Mouse (Mus musculus): ENCODE results near the gene Nup107. TPM values are rescaled to one million over a fixed set of nuclear protein-coding genes. Genes with fewer than 3 reads are reported as not detected.

Gene Nup107
- total and polyA plus RNA-seq, 3 experiments: 47.7 to 97.0 (median 82.0) TPM

DNA sequence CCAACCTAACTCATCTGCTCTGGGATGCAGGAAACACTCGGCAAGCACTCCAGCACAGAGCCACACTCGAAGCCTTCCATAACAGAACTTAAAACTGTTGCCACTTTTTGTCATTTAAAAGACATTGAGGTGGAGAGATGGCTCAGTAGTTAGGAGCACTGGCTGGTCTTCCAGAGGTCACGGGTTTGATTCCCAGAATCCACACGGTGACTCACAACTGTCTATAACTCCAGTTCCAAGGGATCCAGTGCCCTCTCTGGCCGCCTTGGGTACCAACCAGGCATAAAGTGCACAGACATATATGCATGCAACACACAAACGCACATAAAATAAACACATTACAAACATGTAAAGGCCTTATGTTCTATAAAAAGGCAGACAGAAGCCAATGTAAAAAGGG is 31.0 kb downstream of the Nup107 start:
- no peaks in the 10 kb centered on the region for H3K9me3 ChIP-seq (replicated peaks; ENCODE audit: low read length)
- in situ Hi-C loops (cut with MboI; ENCODE audit: low pct_ligation_motif_present, low pct_unique_long_range_greater_than_20kb, low sequenced_read_pairs) (no loop called here), dilution Hi-C loops (cut with MboI; ENCODE audit: extremely low pct_ligation_motif_present, extremely low pct_unique_long_range_greater_than_20kb, low sequenced_read_pairs) (no loop called here)
- H3K36me3 ChIP-seq (replicated peaks in 1 of 2; ENCODE audit: control insufficient read depth in 1 of 2, insufficient read depth in 1 of 2, low read length in 1 of 2): peaks cover 76 to 92% of the 10 kb centered on the region in 2 experiments
- H3K9ac ChIP-seq (ENCODE audit: insufficient read depth, low read depth): no peak overlapping the region
- no peaks in the 10 kb centered on the region for H3K4me1 ChIP-seq (ENCODE audit: control insufficient read depth in 1 of 2, insufficient read depth in 2 of 2)
- no peak overlapping the region for H3K27ac ChIP-seq (ENCODE audit: insufficient read depth, low read depth)
- H3K79me2 ChIP-seq (replicated peaks; ENCODE audit: control insufficient read depth, extremely low read depth, insufficient read depth, poor library complexity, severe bottlenecking): no peaks in the 10 kb centered on the region
- H3K4me2 ChIP-seq (ENCODE audit: insufficient read depth, low read depth, poor library complexity, severe bottlenecking): no peak overlapping the region
- TF ChIP-seq ZC3H11A (IDR thresholded peaks at IDR 0.05; ENCODE audit: low read depth, low read length) (no peak), NELFE (IDR thresholded peaks at IDR 0.05; ENCODE audit: low read depth, low read length) (no peak), SMC3 (IDR thresholded peaks at IDR 0.05; ENCODE audit: low read depth, low read length) (no peak), E2F4 (IDR thresholded peaks at IDR 0.05; ENCODE audit: insufficient replicate concordance, low read depth, low read length) (no peak)
- H3K4me3 ChIP-seq (replicated peaks in 1 of 3; ENCODE audit: low read depth in 2 of 3, low read length in 2 of 3, poor library complexity in 1 of 3): no peak overlapping the region
- no peaks in the 10 kb centered on the region for H3K27me3 ChIP-seq (replicated peaks)
- DNase-seq (ENCODE audit: extremely low read depth): no peak

DNA sequence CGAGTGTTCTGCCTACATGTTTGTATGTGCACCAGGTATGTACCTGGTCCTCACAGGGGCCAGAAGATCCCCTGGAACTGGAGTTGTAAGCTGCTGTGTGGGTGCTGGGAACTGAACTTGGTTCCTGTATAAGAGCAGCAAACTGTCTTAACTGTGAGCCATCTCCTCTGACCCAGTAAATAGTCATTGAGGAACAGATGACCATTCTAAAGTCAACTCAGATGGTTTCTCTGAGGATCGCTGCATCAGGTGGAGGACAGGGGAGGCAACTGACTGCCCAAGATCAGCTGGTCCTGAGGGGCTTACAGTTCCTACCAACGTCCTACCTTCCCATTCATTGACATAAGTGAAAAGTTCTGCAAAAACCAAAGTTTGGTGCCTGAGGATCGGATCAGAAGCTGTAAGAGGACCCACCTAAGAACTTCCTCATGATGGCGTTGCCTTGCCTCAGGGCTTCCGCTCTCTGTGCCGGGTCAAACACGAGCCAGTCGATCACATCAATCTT is 31.6 kb downstream of the Nup107 start:
- Histone ChIP-seq H3K4me3 (replicated peaks in 1 of 3; ENCODE audit: low read depth in 2 of 3, low read length in 2 of 3, poor library complexity in 1 of 3) (no peak overlapping the region), H3K9me3 (replicated peaks; ENCODE audit: low read length) (no peaks in the 10 kb centered on the region), H3K9ac (ENCODE audit: insufficient read depth, low read depth) (no peak overlapping the region), H3K79me2 (replicated peaks; ENCODE audit: control insufficient read depth, extremely low read depth, insufficient read depth, poor library complexity, severe bottlenecking) (no peaks in the 10 kb centered on the region), H3K36me3 (replicated peaks in 1 of 2; ENCODE audit: control insufficient read depth in 1 of 2, insufficient read depth in 1 of 2, low read length in 1 of 2) (peaks cover 71 to 92% of the 10 kb centered on the region in 2 experiments), H3K4me1 (ENCODE audit: control insufficient read depth in 1 of 2, insufficient read depth in 2 of 2) (no peaks in the 10 kb centered on the region), H3K4me2 (ENCODE audit: insufficient read depth, low read depth, poor library complexity, severe bottlenecking) (no peak overlapping the region), H3K27me3 (replicated peaks) (no peaks in the 10 kb centered on the region), H3K27ac (ENCODE audit: insufficient read depth, low read depth) (no peak overlapping the region)
- dilution Hi-C loops (cut with MboI; ENCODE audit: extremely low pct_ligation_motif_present, extremely low pct_unique_long_range_greater_than_20kb, low sequenced_read_pairs): no loop called here
- in situ Hi-C loops (cut with MboI; ENCODE audit: low pct_ligation_motif_present, low pct_unique_long_range_greater_than_20kb, low sequenced_read_pairs): no loop called here
- TF ChIP-seq ZNF384 (IDR thresholded peaks at IDR 0.05; ENCODE audit: low read depth, low read length): no peak
- TF ChIP-seq NELFE (IDR thresholded peaks at IDR 0.05; ENCODE audit: low read depth, low read length): no peak
- no peak for TF ChIP-seq POLR2AphosphoS2 (IDR thresholded peaks at IDR 0.05; ENCODE audit: low read depth, low read length)
- no peak for TF ChIP-seq SIN3A (IDR thresholded peaks at IDR 0.05; ENCODE audit: low read length)
- no peak for TF ChIP-seq UBTF (IDR thresholded peaks at IDR 0.05; ENCODE audit: low read depth, low read length)
- TF ChIP-seq MYC (IDR thresholded peaks at IDR 0.05; ENCODE audit: low read depth, low read length): no peak
- no peak for TF ChIP-seq GABPA (IDR thresholded peaks at IDR 0.05; ENCODE audit: insufficient replicate concordance, low read depth, low read length)
- no peak for TF ChIP-seq MAZ (IDR thresholded peaks at IDR 0.05; ENCODE audit: low read depth, low read length)
- no peak for TF ChIP-seq HCFC1 (IDR thresholded peaks at IDR 0.05; ENCODE audit: low read depth, low read length)
- no peak for TF ChIP-seq MXI1 (IDR thresholded peaks at IDR 0.05; ENCODE audit: low read depth, low read length)
- TF ChIP-seq CHD1 (IDR thresholded peaks at IDR 0.05; ENCODE audit: low read depth, low read length): no peak
- no peak for TF ChIP-seq JUN (IDR thresholded peaks at IDR 0.05; ENCODE audit: insufficient read depth, low read depth, low read length)
- TF ChIP-seq MAX (IDR thresholded peaks at IDR 0.05; ENCODE audit: low read length): no peak
- TF ChIP-seq CTCF (conservative IDR thresholded peaks at IDR 0.05 in 1 of 2, IDR thresholded peaks at IDR 0.05 in 1 of 2; ENCODE audit: low read depth in 2 of 2, low read length in 2 of 2): no peak
- TF ChIP-seq SMC3 (IDR thresholded peaks at IDR 0.05; ENCODE audit: low read depth, low read length): no peak
- TF ChIP-seq MEF2A (IDR thresholded peaks at IDR 0.05; ENCODE audit: borderline replicate concordance, low read depth, low read length): no peak
- no peak for TF ChIP-seq KAT2A (IDR thresholded peaks at IDR 0.05; ENCODE audit: insufficient replicate concordance, low read length)
- DNase-seq (ENCODE audit: extremely low read depth): no peak

All from CH12.LX (cell line).